Mouse (Mus musculus) T-helper 2 cell (primary cell): ENCODE measurements around the gene Gm10447.
"Not testable (repeated sequence)": the region's sequence is repeated elsewhere in the genome, so short reads cannot be mapped to it uniquely, and the experiment has no call there.

Experiments used
- in situ Hi-C: fragments of 300-600 bp; cut with MboI, MseI; formaldehyde crosslinking; loops from one replicate; pipeline ENCODE4 v1.15.1; 2025; ENCODE audit warnings: high pct_unique_total_duplicates

Gene Gm10447

DNA sequence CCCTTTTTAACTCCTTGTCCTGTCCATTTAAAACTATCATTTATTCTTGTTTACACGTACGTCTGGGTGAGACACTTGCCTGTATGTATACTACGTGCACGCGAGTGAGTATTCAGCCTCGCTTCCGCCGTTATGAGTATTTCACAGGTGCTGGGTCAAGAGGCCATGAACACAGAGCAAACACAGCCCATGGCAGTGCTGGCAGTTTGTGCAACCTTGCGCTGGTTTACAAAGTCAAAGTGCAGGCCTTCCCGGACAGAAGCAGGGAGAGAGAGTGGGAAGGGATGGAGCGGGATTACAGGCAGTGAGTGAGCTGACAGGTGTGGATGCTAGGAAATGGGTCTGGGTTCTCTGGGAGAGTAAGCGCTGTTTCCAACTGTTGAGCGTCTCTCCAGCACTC is 10.7 kb downstream of the Gm10447 start:
- in situ Hi-C loops = no loop called here

DNA sequence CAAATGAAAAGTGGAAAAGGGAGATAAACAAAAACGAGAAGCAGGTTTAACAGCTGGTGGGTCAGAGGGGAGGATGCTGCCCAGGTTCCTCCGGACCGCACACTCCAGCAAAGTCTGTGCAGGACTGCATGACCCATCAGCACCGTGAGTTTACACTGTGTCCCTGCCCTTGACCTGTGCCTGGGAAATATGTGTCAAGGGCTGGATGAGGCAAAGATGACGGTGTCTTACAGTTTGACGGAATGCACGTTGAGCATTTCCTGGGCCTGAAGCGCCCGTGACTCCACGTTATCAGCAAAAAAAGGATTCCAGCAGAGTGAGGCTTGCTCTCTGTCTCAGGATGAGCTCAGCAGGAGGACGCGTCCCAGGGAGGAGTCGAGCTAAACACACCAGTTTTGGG is 11.3 kb downstream of the Gm10447 start:
- in situ Hi-C loops = no loop called here

- in situ Hi-C loops = no loop called here
These were observed 13.0 kb downstream of the Gm10447 start for GRCm38 (mm10) chr11:53443861-53444260.

- in situ Hi-C loops = no loop called here
These were observed 15.0 kb downstream of the Gm10447 start for GRCm38 (mm10) chr11:53441921-53442320.

GRCm38 (mm10) chr11:53436338-53436737 is 20.6 kb downstream of the Gm10447 start:
- in situ Hi-C loops = no loop called here

GRCm38 (mm10) chr11:53435504-53435903 is 21.4 kb downstream of the Gm10447 start:
- in situ Hi-C loops = no loop called here

DNA sequence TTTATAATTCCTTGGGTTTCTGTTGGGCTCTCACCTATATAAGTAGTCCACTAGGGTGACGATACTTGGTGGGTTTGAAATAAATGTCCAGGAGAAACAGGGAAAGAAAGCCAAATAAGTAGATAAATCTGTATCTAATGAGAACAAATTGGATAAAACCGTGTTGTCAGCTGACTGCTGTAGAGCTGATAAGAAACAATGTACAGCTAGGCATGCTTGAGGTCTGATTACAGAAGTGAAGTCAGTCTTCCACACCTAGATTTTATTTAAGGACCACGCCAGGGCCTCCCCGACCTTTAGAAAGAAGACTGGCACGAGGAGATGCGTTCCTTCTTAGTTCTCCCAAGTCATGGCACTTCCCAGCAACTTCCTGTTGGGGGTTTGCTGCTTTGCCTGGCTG is 23.9 kb downstream of the Gm10447 start:
- in situ Hi-C loops = no loop called here

DNA sequence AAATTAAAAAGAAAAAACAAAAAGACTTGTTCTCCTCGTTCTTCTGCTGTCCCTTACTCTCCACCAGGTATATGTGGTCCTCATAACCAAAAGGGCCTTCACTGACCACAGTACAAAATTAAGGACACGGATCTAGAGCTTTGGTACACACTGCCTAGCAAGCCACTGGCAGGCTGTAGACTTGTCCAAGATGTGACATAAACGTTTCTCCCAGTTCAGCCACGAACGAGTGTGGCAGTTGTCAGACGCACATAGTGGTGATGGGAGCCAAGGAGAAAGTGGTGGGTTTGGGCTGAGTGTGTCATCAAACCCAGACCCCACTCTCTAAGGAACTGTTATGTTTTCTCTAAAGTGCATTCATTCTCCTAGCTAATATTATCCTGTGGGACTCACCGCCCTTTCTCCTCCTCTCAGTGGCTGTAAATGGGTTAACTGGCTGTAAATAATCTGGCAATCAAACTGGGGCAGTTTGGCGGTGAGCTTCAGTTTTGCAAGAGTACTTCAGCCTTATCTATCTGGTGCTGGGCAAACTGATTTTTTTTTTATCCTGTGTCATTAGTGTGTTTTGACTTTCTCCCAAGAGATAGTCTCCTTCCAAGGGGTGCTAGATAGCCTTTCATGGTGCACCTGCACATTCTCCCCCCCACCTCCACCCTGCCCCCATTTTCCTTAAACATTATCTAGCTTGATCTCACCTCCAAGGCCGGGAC is 25.4 kb downstream of the Gm10447 start:
- in situ Hi-C loops = no loop called here

DNA sequence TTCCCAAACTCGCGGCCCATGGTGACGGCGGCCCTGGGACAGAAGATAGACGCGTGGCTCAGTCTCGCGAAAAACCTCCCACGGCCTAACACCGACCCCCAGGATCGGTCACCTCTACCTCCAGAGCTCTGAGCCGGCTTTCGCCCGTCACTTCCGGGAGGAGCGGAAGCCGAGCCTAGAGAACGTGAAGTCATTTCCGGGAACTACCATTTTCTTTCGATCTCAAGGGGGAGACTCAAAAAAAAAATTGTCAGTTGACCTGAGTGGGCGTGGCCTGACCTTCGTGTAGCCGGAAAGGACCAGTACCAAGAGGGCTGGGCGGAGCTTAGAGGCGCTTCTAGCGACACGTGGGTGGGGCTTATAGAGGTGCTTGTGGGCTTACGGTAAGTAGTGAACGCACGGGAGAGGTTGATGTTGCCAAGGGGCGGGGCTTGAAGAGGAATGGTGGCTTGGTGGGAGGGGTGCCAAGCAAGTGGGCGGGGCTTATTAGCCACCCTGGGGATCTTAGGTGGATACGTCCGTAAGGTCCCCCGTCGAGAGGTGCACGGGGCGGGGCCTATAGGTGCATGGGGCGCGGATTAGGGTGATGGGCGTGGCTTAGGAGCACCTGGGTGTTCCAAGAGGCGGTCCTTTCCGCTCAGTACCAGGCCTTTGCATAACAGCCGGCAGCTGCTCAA is 26.1 kb downstream of the Gm10447 start, which contains the start of the genes Uqcrq and Gdf9:
Gene Uqcrq (minus strand): TSS at position 162 of the 677 bp plus-strand sequence.
Gene Gdf9 (plus strand): TSS at position 354 of the 677 bp plus-strand sequence.
- in situ Hi-C loops = no loop called here

DNA sequence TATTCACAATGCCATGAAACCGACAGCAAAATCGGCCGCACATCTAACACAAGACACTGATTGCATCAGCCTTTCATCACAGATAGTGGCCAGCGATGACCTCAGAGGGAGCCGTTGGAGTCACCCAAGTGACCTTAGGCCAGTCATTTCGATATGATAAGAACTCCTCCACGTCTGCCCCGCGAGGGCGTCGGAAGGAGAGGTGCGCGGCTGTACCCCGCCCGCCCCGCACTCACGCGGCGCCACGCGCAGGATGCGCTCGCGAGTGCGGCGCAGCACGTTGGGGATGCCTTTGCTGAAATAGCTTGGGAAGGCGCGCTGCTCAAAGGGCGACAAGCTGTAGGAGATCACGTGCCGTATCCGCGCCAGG is 26.6 kb downstream of the Gm10447 start:
- in situ Hi-C loops = no loop called here

GRCm38 (mm10) chr11:53429182-53429581 is 27.7 kb downstream of the Gm10447 start:
- in situ Hi-C loops = no loop called here

DNA sequence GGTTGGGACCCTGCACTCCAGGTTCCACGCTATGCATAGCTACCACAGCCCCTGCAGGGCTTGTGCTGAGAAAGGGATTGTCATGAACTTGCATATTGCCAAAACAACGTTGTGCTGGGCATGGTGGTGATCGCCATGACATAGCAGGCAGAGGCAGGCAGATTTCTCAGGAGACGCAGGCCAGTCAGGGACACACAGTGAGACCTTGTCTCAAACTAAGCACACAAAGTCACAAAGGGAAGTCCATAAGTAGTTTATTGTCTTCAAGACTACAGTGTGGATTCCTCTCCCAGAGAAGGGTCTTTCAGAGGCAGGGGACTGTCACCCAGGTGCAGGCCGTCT is 28.2 kb downstream of the Gm10447 start:
- in situ Hi-C loops = no loop called here

DNA sequence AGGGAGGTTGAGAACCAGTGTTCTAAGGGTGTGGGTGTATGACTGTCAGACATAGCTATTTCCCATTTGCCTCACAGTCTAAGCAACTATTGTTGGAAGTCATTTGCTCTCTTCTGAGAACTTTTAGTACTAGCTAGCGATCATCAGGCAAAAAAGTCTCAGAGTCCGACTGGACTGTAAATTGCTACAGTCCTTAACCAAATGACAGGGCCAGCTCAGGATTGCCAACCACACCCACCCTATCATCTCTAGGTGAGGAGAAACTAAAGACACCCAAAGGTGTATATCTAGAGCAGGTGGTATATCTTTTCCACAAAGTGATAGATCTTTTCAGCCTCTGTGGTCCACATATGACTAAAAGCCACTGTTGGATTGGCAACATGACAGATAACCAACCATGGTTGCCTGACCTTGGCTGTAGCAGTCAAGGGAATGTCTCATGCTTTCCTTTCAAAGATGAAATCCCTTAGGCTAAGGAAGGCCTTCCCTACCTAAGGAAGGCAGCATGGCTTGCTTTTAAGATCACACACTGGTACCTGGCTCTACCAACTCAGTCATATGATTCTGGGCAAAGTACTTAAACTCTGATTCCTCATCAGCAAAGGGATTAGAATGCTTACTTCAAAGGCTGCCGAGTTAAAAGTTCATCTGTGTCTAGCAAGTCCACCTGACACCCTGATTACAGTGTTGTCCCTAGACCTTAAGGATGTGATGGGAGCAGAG is 28.8 kb downstream of the Gm10447 start:
- in situ Hi-C loops = no loop called here

GRCm38 (mm10) chr11:53426914-53427313 is 30.0 kb downstream of the Gm10447 start:
- in situ Hi-C loops = not testable (repeated sequence)

DNA sequence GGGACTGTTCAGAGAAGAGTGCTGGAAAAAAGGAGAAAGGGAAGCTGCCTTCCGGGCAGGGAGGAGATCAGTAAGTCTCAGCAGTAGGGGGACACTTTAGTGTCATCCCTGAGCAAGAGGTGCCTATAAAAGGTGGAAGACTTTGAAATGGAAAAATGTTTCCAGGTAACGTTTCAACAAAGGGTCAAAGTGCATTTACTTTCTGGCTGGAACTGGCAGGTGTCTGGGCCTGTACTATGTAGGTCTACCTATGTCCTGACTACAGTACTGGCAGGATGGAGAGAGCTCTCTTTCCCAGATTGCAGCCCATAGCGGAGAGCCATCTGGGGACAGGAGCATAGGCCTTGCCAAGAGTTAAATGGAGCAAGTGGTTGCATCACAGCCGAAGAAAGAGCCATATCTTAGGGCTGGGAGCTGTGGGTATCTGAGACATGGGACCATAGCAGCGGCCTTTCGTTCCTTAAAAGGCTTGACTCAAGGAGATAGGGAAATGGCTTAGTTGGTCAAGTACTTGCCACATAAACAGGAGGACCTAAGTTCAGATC is 31.1 kb downstream of the Gm10447 start:
- in situ Hi-C loops = no loop called here

DNA sequence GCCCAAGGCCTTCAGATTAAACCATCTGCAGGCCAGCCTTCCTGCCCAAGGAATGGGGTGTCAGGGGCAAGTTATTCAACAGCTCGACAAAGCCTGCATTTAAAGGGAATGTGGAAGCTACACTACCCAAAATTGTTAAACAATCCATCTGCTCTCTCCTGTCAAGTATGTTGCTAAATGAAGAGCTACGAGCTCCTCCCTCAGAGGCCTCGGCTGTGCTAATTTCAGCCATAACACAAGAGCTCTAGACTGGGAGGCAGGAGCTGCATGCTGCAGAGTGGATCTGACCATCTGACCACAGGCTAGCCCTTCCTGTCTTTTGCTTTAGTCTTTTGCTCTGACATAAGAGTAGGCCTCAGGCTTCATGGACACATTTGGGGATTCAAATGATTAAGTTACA is 31.7 kb downstream of the Gm10447 start:
- in situ Hi-C loops = no loop called here

GRCm38 (mm10) chr11:53424826-53425225 is 32.1 kb downstream of the Gm10447 start:
- in situ Hi-C loops = no loop called here

DNA sequence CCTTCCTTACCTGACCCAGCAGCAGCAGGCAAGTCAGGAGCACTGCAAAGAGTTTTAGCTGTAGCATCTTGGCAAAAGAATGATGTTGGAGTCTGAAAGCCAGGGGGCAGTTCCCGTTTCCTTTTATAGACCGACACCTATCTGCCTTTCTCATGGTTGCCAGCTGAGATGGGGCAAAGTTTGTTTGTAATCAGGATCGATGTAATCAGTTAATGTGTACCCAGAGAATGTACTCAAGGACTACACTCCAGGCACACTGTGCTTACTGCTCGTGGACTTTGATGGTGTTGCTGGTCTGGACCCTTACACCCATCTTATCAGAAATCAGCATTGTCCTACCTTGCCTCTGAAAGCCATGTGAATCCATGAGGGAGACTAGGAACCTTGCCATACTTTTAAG is 33.9 kb downstream of the Gm10447 start, which contains the start of gene Leap2:
Gene Leap2 (minus strand): TSS at position 135 of the 400 bp plus-strand sequence.
- in situ Hi-C loops = no loop called here

- in situ Hi-C loops = no loop called here
These were observed 38.9 kb downstream of the Gm10447 start for GRCm38 (mm10) chr11:53418048-53418447.

DNA sequence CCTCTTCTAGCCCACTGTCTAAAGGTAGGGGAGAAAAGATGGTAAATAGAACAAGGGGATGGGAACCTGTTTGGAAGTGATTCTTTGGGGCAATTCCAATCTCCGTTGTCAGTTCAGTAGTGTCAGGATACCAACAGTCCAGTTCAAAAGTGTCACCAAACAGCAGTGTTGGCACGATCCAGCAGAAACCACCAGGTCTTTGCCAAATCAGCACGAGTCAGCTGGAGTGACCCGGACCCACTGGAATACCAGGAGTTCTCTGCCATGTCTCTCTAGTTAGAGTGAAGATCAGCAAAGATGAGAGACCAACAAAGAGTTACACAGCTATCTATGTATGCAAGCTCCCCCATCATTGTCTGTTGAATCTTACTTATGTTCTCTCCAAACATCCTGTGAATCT is 43.0 kb downstream of the Gm10447 start:
- in situ Hi-C loops = no loop called here

DNA sequence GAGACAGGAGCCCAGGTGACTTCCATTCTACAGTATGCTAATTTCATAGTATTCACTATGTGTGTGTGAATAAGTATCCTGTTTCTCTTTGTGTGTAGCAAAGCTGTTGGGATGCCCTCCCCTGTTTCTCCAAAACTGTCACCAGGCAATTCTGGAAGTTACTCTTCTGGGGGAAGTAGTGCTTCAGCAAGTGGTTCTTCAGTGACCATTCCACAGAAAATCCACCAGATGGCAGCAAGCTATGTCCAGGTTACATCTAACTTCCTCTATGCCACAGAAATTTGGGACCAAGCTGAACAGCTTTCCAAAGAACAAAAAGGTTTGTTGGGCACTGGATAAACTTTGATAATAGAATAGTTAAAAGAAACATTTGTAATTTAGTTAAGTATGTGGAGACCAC is 45.2 kb downstream of the Gm10447 start:
- in situ Hi-C loops = no loop called here
